Mouse (Mus musculus) G1E (cell line): ENCODE results near the gene C1qtnf7. TPM values are rescaled to one million over a fixed set of nuclear protein-coding genes. Genes with fewer than 3 reads are reported as not detected.

ENCODE experiments used
- ATAC-seq: 2 replicates; pipeline ENCODE4 v1.8.0; 2016; ENCODE audit warnings: mild to moderate bottlenecking; ENCODE audit not compliant: insufficient number of reproducible peaks, poor library complexity, low FRiP score, severe bottlenecking; ENCODE audit errors: extremely low read depth
- DNase-seq: peaks from one replicate; pipeline ENCODE4 v3.0.0; 2012; ENCODE audit warnings: low spot score
- H3K27me3 ChIP-seq: 2 replicates; pipeline ENCODE4 v1.6.1; 2012; ENCODE audit warnings: mild to moderate bottlenecking, low read length, inconsistent platforms; ENCODE audit not compliant: insufficient read depth
- H3K36me3 ChIP-seq: replicated peaks from 2 replicates; pipeline ENCODE3; 2012; ENCODE audit warnings: mild to moderate bottlenecking, inconsistent platforms
- H3K4me1 ChIP-seq: 2 replicates; pipeline ENCODE4 v1.6.1; 2012; ENCODE audit warnings: low read depth, low read length, inconsistent platforms, mixed read lengths; ENCODE audit not compliant: insufficient read depth
- H3K4me3 ChIP-seq: 2 replicates; pipeline ENCODE4 v1.5.1; 2012; ENCODE audit warnings: low read depth, mild to moderate bottlenecking, inconsistent platforms, low read length, moderate library complexity, mixed read lengths
- H3K9me3 ChIP-seq: replicated peaks from 2 replicates; pipeline ENCODE4 v1.6.1; 2012; ENCODE audit warnings: inconsistent platforms
- CTCF ChIP-seq: IDR thresholded peaks from 2 replicates; pipeline ENCODE4 v1.5.1; 2012; ENCODE audit warnings: low read depth, low read length, inconsistent platforms, mixed read lengths
- GATA1 ChIP-seq: IDR thresholded peaks from 2 replicates; pipeline ENCODE4 v1.6.1; 2012; ENCODE audit warnings: borderline replicate concordance, low read length, inconsistent platforms, mixed read lengths
- GATA2 ChIP-seq: IDR thresholded peaks from 2 replicates; pipeline ENCODE4 v1.6.1; 2012; ENCODE audit warnings: low read depth, low read length, inconsistent platforms, borderline replicate concordance
- POLR2AphosphoS5 ChIP-seq: IDR thresholded peaks from 2 replicates; pipeline ENCODE4 v1.6.1; 2012; ENCODE audit warnings: low read depth, low read length, inconsistent platforms; ENCODE audit not compliant: insufficient replicate concordance
- TAL1 ChIP-seq: conservative IDR thresholded peaks from 2 replicates; pipeline ENCODE4 v1.6.1; 2012; ENCODE audit warnings: low read depth, low read length, inconsistent platforms, mixed read lengths
- polyA plus RNA-seq: library from polyadenylated mRNA; stranded (reverse); fragments of >175 nt; gene quantifications from 2 replicates; pipeline ENCODE4 v1.2.3, GENCODE M21; 2012
- total RNA-seq, 2 experiments: library from RNA; stranded (forward) in 1 of 2; stranded (reverse) in 1 of 2; fragments of 200-1000 nt in 1 of 2; fragments of >200 nt in 1 of 2; fragmentation: Nextera tagmentation in 1 of 2; gene quantifications; 2 replicates each; pipeline ENCODE4 v1.2.3; 2014 to 2017

Gene C1qtnf7
- total and polyA plus RNA-seq, 3 experiments: 0.05 TPM; not detected in 2

- Histone ChIP-seq H3K27me3 (no peaks in the 10 kb centered on the region), H3K9me3 (no peaks in the 10 kb centered on the region), H3K36me3 (no peaks in the 10 kb centered on the region), H3K4me1 (no peaks in the 10 kb centered on the region), H3K4me3 (no peak overlapping the region)
- TF ChIP-seq TAL1 (no peak), GATA2 (no peak), POLR2AphosphoS5 (no peak), GATA1 (no peak), CTCF (no peak)
- DNase-seq (no peak), ATAC-seq (no peak)
Observed at GRCm38 (mm10) chr5:43481824-43482223, 33.5 kb upstream of the C1qtnf7 start.

GRCm38 (mm10) chr5:43501887-43502286, 13.5 kb upstream of the C1qtnf7 start:
- TF ChIP-seq GATA2: no peak
- no peak overlapping the region for H3K4me3 ChIP-seq
- no peaks in the 10 kb centered on the region for H3K27me3 ChIP-seq
- ATAC-seq (no peak), DNase-seq (no peak)
- H3K36me3 ChIP-seq: no peaks in the 10 kb centered on the region
- no peaks in the 10 kb centered on the region for H3K9me3 ChIP-seq
- H3K4me1 ChIP-seq: no peaks in the 10 kb centered on the region

DNA sequence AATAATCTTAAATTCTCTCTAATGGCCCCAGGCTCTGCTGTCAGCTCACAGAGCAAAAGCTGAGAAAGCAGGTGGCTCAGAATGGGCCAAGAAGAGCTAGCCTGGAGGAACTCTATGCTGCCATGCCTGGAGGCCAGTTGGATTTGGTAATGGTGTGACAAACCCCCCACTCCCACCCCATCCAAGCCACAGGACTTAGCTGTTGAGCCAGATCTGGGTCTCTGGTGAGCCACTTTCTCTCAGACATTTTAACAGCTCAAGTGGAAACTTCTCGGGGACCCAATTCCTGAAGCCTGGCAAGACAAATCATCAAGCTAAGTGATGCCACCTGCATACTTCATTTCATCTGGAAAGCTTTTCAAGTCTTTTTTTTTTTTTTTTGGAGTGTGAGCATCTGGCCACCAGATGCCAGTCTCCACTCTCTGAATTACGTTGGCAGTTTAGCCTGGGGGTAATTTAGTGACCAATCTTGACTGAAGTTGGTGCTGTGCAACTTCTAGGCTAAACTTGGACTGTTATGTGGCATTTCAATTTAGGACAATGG, 11.0 kb upstream of the C1qtnf7 start:
- no peak for DNase-seq
- TF ChIP-seq POLR2AphosphoS5 (no peak), GATA2 (no peak), GATA1 (no peak), CTCF (no peak), TAL1 (no peak)
- H3K36me3 ChIP-seq: no peaks in the 10 kb centered on the region
- ATAC-seq: no peak
- no peaks in the 10 kb centered on the region for H3K9me3 ChIP-seq
- no peaks in the 10 kb centered on the region for H3K27me3 ChIP-seq
- H3K4me1 ChIP-seq: no peaks in the 10 kb centered on the region
- H3K4me3 ChIP-seq: no peak overlapping the region

DNA sequence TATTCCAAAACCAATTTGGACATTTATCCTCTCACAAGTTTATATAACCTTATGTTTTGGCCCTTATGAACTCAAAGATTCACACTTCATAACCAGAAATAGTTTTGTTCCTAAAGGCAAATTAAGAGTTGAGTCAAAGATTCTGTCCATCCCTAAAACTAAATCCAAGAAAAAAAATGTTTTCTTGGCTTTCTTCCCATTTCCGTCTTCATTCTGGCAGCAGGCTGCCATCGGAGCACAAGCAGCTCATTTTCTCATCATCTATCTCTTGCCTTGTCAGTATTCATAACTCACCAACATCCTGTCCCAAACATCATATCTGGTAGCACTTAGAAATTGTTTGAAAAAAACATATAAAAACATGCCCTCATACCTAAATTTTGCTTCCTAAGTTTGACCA, 6.9 kb upstream of the C1qtnf7 start:
- no peaks in the 10 kb centered on the region for H3K4me1 ChIP-seq
- H3K36me3 ChIP-seq: no peaks in the 10 kb centered on the region
- no peak for ATAC-seq
- TF ChIP-seq POLR2AphosphoS5: no peak
- TF ChIP-seq GATA1: no peak
- no peak for TF ChIP-seq TAL1
- TF ChIP-seq CTCF: no peak
- no peak for TF ChIP-seq GATA2
- no peaks in the 10 kb centered on the region for H3K9me3 ChIP-seq
- DNase-seq: no peak
- no peaks in the 10 kb centered on the region for H3K27me3 ChIP-seq
- H3K4me3 ChIP-seq: no peak overlapping the region

DNA sequence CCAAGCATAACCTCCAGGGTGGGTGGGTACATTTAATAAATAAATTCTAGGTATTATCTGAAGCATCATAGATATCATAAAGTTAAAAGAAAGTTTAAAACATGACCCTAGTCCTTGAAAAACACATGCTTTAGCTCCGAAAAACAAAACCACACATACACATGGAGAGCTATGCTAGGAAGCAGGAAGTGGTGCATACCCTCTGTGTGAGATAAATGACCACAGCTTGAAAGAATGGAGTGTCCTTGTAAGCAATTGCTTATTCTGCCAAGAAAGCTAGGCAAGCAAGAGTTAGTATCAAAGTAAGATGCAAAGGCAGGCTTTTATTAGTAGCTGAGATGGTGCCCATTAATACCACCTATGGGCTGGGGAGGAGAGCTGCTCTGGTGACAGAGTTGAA, 6.4 kb upstream of the C1qtnf7 start:
- no peak overlapping the region for H3K4me3 ChIP-seq
- H3K36me3 ChIP-seq: no peaks in the 10 kb centered on the region
- ATAC-seq: no peak
- no peak for DNase-seq
- H3K27me3 ChIP-seq: no peaks in the 10 kb centered on the region
- H3K4me1 ChIP-seq: no peaks in the 10 kb centered on the region
- no peaks in the 10 kb centered on the region for H3K9me3 ChIP-seq
- no peak for TF ChIP-seq TAL1
- no peak for TF ChIP-seq POLR2AphosphoS5
- no peak for TF ChIP-seq GATA1
- TF ChIP-seq GATA2: no peak
- no peak for TF ChIP-seq CTCF

GRCm38 (mm10) chr5:43511126-43511525, 4.2 kb upstream of the C1qtnf7 start:
- H3K4me3 ChIP-seq: no peak overlapping the region
- no peak for DNase-seq
- no peaks in the 10 kb centered on the region for H3K4me1 ChIP-seq
- ATAC-seq: no peak
- H3K36me3 ChIP-seq: no peaks in the 10 kb centered on the region
- no peaks in the 10 kb centered on the region for H3K27me3 ChIP-seq
- no peaks in the 10 kb centered on the region for H3K9me3 ChIP-seq
- TF ChIP-seq CTCF (no peak), POLR2AphosphoS5 (no peak), GATA2 (no peak), GATA1 (no peak), TAL1 (no peak)

DNA sequence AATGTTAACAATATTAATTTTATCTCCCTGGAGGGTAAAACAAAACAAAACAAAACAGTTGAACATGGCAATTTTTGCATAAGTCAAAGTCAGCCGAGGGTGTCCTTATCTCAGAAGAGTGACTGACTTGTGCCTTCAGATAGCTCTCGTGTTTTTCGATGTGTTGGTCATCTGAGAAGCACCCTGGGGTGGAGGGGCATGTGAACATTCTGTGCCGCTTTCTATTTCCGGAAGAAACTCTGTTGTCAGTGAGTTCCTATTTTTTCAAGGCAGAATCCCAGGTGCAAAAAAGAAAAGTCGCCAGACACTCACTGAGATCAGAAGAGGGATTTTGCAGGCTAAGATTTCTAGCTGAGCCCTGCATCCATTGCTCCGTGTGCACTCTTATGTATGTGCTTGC, 1.2 kb downstream of the C1qtnf7 start:
- Histone ChIP-seq H3K27me3 (no peaks in the 10 kb centered on the region), H3K36me3 (no peaks in the 10 kb centered on the region), H3K9me3 (no peaks in the 10 kb centered on the region), H3K4me3 (no peak overlapping the region), H3K4me1 (no peaks in the 10 kb centered on the region)
- no peak for ATAC-seq
- TF ChIP-seq GATA1: no peak
- TF ChIP-seq POLR2AphosphoS5: no peak
- no peak for TF ChIP-seq GATA2
- TF ChIP-seq CTCF: no peak
- no peak for TF ChIP-seq TAL1
- no peak for DNase-seq
